Mouse (Mus musculus) ovary, adult 10 weeks (tissue): ENCODE results near the gene Sp7. TPM values are rescaled to one million over a fixed set of nuclear protein-coding genes. Genes with fewer than 3 reads are reported as not detected.

Experiments
- polyA plus RNA-seq: library from polyadenylated mRNA; stranded (reverse); fragments of 350-450 nt; fragmentation: Illumina TruSeq; extraction: RNeasy Lipid Tissue Mini Kit (QIAGEN cat#74804); gene quantifications from one replicate; pipeline ENCODE4 v1.2.3, GENCODE M21; 2014

Gene Sp7
- 0.46 TPM for polyA plus RNA-seq

DNA sequence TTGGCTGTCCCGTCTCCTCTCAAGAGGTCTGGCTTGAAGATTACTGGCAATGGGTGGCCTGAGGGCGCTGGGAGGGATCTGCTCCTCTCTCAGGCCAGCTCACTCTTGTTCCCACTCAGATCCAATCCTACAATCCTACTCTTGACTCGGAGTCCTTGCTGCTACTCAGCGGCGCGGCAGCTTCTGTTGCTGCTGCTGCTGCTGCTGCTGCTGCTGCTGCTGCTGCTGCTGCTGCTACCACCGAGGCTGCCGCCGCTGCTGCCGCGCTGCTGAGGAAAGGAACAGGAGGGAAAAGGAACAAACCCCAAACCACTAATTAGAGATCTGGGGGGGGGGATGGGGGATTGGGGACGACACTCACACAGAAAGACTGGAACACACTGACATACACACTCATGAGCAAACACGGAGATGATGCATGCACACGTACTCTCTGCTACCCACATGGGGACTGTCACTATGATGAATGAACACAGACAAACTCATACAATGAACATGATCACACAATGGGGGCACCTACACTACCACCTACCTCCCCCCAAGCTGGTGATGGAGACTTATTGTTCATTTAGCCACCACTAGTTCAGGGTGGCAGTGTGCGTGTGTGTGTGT lies at the start of gene Sp7:
Sp7 (minus strand) TSS at position 450 of the 612 bp plus-strand sequence.

DNA sequence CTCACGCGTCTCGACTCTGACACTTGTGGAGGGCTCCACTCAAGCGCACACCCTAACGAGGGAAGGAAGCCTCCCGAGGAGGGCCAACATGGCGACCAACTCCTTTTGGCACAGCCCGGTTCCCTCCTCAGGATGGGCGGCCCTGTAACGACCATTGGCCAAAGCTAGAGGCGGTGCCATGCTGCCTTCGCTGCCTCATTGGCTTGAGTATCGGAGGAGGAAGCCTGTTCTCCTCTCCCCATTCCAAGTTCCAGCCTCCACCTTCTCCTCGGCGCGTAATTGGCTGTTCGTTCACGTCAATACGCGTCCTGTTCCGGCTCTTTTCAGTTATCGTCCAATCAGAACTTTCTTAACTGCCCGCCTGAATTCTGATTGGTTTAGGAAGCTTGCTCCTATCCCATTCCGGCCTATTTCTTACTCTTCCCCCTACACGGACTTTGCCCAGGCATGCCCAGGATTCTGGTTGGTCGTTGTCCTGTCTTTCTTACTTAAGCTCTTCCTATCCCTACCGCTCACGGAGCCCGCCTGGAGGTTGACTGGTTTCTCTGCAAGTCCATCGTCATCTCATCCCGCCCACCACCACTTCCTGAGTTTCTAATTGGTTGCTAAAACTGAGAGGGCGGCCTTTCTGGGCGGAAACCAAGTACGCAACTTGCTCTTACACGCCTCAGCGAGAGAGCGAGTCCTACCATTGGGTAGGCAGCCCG lies 38.7 kb upstream of the Sp7 start, which contains the start of gene Sp1:
Sp1 (plus strand) TSS at position 655 of the 707 bp plus-strand sequence.

GRCm38 (mm10) chr15:102350138-102350941 lies 16.6 kb downstream of the Sp7 start, which contains the start of gene Aaas:
Aaas (minus strand) TSS chr15:102350771.

DNA sequence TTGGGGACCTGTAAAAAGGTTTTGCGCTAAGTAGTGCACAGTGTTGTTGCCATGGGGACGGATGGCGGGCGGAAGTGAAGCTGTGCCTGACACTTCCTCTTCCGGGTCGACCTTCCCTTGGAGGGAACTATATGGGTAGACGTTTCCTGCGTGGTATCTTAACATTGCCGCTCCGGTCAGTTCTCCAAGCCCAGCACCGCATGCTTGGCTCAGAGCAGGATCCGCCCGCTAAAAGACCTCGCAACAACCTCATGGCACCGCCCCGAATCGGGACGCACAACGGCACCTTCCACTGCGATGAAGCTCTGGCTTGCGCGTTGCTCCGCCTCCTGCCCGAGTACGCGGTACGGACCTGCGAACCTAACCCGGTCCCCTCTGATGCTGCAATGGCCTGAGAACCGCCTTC lies 35.4 kb downstream of the Sp7 start, which contains the start of gene Myg1:
Myg1 (plus strand) TSS at position 100 of the 406 bp plus-strand sequence.

DNA sequence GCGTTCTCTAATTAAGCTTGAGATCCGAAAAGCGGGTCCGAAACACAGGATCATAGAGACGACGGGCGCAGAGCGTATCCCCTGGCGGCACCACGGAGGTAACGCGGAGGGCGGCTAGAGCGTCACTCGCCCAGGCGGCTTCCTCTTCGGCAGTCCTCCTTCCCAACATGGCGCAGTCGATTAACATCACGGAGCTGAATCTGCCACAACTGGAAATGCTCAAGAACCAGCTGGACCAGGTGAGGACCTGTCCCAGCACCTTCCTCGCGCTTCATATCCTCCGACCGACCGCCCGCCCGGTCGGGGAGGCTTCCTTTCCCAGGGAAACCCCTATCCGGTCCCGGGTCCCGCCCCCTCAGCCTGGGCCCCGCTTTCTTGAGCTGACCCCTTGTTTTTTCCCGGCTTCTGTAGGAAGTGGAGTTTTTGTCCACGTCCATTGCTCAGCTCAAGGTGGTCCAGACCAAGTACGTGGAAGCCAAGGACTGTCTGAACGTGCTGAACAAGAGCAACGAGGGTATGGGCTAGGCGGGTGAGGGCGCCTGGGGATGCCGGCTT lies 40.9 kb downstream of the Sp7 start, which contains the start of gene Pfdn5:
Pfdn5 (plus strand) TSS at position 95 of the 555 bp plus-strand sequence.

Other genes starting within 250 kb of the Sp7 start
- gene Spryd3, start 230.9 kb downstream of the Sp7 start, polyA plus RNA-seq = 0.23 TPM
- not detected for gene Igfbp6, start 222.8 kb downstream of the Sp7 start, polyA plus RNA-seq
- gene Soat2, start 216.7 kb downstream of the Sp7 start, polyA plus RNA-seq = not detected
- 59.5 TPM for gene Zfp740, start 163.9 kb downstream of the Sp7 start, polyA plus RNA-seq
- 19.4 TPM for gene Csad, start 162.5 kb downstream of the Sp7 start, polyA plus RNA-seq
- not detected for gene Itgb7, start 135.2 kb downstream of the Sp7 start, polyA plus RNA-seq
- 11.1 TPM for gene Rarg, start 109.7 kb downstream of the Sp7 start, polyA plus RNA-seq
- not detected for gene Gm9918, start 96.6 kb downstream of the Sp7 start, polyA plus RNA-seq
- 0.94 TPM for gene Mfsd5, start 87.7 kb downstream of the Sp7 start, polyA plus RNA-seq
- 0.57 TPM for gene Espl1, start 70.9 kb downstream of the Sp7 start, polyA plus RNA-seq
- gene Pfdn5, start 41.1 kb downstream of the Sp7 start, polyA plus RNA-seq = 58.6 TPM
- gene Myg1, start 35.5 kb downstream of the Sp7 start, polyA plus RNA-seq = 5.9 TPM
- gene Aaas, start 16.4 kb downstream of the Sp7 start, polyA plus RNA-seq = 10.5 TPM
- 167 TPM for gene Sp1, start 39.0 kb upstream of the Sp7 start, polyA plus RNA-seq
- gene Amhr2, start 78.2 kb upstream of the Sp7 start, polyA plus RNA-seq = 1.1 TPM
- 37.5 TPM for gene Prr13, start 91.8 kb upstream of the Sp7 start, polyA plus RNA-seq
- gene Pcbp2, start 103.4 kb upstream of the Sp7 start, polyA plus RNA-seq = 1,145 TPM
- gene Gm10337, start 136.5 kb upstream of the Sp7 start, polyA plus RNA-seq = not detected
- gene Map3k12, start 149.9 kb upstream of the Sp7 start, polyA plus RNA-seq = 5.3 TPM
- gene Tarbp2, start 151.0 kb upstream of the Sp7 start, polyA plus RNA-seq = 0.66 TPM
- not detected for gene Npff, start 157.8 kb upstream of the Sp7 start, polyA plus RNA-seq